Mouse (Mus musculus): Measurements from ENCODE around the gene Ttc28.

DNA sequence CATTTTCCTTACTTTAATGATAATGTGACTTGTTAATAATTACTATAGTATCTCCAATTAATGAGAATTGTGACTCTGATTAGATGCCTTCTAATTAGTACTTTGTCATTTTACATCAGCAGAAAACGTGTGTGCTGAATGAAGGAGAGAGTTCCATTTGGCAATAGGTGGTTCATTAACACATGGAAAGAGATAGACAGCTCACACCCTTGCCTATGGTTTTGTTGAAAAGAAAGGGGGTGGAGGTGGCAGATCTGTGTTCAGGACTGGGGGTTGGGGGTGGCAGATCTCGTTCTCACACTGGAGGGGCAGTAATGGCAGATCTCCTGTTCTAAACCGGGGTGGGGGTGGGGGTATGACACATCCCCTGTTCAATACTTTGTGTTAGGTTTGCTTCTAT, 184.4 kb downstream of the Ttc28 start:
- no peak for TF ChIP-seq FLI1 (IDR thresholded peaks at IDR 0.05; ENCODE audit: low read length)
- TF ChIP-seq GATA1 (IDR thresholded peaks at IDR 0.05; ENCODE audit: borderline replicate concordance, low read length), result no peak
